Mouse (Mus musculus): ENCODE measurements around the gene Srsf4.
A peak's percentile ranks its signal among the peaks of the same experiment; 100 is the strongest.

The Srsf4 gene

GRCm38 (mm10) chr4:131872672-131873292 lies 635 bp upstream of the Srsf4 start:
- no peak for DNase-seq (ENCODE audit: low read depth, low spot score)

DNA sequence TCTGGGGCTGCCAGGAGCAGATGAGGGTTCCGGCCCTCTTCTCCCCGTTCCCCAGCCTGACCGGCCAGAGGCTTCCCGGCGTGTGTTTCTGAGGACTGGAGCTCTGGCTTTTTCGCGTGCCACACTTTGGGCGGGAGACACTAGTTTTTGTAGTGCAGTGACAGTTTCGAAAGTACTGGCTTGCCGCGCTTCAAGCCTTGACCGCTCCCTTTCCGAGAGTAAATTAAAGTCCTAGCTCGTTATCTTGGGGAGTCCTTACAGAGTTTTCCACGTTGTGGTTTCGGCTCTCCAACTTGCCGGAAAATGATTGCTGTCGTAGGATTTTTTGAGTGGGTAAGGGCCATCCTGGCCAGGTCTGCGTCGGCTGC lies 736 bp downstream of the Srsf4 start:
- no peak for DNase-seq (ENCODE audit: low read depth, low spot score)

- peak; percentile 28 for DNase-seq (ENCODE audit: low read depth, low spot score)
These were observed 1.1 kb downstream of the Srsf4 start for GRCm38 (mm10) chr4:131874567-131874966.

GRCm38 (mm10) chr4:131875242-131875641 lies 1.8 kb downstream of the Srsf4 start:
- no peak for DNase-seq (ENCODE audit: low read depth, low spot score)

- DNase-seq (ENCODE audit: low read depth, low spot score): no peak
These were observed 3.4 kb downstream of the Srsf4 start for GRCm38 (mm10) chr4:131876836-131877235.

GRCm38 (mm10) chr4:131879692-131880091 lies 6.3 kb downstream of the Srsf4 start:
- DNase-seq (ENCODE audit: low read depth, low spot score): no peak

DNA sequence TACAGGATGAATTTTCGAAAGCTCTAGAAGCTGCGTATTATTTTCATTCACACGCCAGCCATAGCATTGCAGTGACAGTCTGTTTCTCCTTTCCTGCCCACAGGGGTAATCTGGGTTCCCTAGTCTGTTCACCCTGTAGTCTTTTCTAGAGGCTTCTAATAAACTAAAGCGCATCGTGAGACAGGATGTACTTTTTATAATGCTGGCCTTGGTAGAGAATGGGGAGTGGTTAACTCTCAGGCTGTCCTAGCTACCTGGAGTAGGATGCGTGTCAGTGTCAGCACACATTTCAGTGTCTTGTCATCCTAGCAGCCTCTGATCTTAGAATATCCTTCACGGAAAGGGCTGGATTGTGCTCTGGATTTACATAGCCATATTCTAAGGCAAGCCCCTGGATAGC lies 7.9 kb downstream of the Srsf4 start:
- DNase-seq (ENCODE audit: low read depth, low spot score): no peak

DNA sequence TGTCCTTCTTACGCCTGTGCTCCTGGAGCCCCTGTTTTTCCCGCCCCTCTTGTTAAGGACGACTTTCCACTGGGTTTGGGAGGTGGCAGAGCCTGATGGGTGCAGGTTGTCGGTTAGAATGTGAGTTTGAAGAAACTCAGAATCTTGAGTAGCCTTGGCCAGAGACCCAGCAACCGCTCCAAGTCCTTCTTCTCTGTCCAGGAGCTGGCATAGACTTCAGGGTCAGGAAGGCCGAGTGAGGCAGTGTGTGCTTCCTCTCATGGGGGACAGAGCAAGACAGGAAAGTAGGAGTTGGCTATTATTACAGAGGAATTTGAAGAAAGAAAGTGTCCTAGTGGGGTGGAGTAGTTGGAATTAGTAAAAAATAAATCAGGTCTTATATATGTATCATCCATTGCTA lies 10.2 kb downstream of the Srsf4 start:
- DNase-seq (ENCODE audit: low read depth, low spot score): no peak

GRCm38 (mm10) chr4:131885376-131885775 lies 12.0 kb downstream of the Srsf4 start:
- no peak for DNase-seq (ENCODE audit: low read depth, low spot score)

DNA sequence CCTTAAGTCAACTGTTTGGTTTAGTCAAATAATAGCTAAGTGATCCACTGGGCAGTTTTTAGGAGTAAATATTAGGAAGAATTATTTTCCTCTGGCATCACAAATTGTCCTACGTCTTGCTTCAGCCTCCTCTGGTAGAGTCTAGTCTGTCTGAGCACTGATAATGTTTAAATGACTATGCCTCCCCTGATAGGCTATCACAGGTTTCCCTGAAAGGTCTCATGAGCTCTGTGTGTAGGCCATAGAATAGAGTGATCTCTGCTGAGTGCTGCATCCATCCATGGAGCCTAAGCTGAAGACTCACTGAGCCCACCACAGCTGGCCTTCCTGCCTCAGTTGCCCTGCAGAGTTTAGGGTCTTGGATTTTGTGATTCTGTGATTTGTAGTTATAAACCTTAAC lies 15.1 kb downstream of the Srsf4 start:
- no peak for DNase-seq (ENCODE audit: low read depth, low spot score)

DNA sequence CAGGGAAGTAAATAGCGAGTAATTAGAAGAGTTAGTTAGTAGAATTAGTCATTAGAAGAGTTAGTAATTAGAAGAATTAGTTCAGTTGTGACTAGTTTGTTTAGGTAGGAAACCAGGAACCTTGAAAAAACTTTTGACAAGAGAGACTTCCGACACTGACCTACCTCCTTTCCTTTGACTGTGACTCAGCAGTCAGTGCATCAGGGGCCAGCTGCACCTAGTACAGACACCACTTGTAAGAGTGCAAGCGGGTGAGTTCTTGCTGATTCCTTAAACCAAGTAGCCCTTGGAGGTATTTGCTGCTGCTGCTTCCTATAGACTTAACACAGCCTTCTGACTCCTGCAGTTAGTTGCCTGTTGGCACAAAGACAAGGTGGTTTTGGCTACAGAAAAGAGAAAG lies 17.3 kb downstream of the Srsf4 start:
- DNase-seq (ENCODE audit: low read depth, low spot score): no peak

GRCm38 (mm10) chr4:131897109-131897508 lies 23.7 kb downstream of the Srsf4 start:
- DNase-seq (ENCODE audit: low read depth, low spot score): no peak

- no peak for DNase-seq (ENCODE audit: low read depth, low spot score)
These were observed 24.4 kb downstream of the Srsf4 start for GRCm38 (mm10) chr4:131897787-131898186.

DNA sequence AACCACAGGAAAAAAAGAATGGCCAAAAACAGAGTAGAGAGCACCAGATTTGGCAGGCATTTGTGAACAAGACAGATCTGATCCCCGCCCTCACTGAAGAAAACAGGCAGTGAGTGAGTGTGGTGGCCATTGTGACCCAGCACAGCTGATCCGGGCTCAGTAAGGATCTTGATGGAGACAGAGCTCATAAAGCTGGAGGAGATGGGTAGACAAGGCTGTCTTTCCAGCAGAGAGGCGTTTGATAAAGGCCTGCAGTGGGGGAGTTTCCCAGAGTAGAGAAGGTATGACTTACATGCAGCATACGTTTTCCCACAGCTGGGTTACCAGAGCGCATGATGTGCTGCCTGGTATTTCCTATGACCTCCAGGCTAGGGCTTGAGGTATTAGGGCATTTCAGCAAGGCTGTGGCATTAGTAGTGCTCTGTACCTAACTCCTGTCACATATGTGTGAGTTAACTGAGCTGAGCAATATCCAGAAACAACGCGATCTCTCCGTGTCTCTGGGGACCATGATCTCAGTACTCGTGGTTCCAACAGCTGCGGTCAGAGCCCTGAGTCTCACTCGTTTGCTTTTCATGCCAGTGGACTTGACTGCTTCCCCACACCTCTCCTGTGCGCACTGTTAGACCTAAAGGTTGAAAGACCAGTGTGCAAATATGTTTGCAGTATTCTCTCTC lies 25.2 kb downstream of the Srsf4 start:
- DNase-seq (ENCODE audit: low read depth, low spot score): no peak

- DNase-seq (ENCODE audit: low read depth, low spot score): peak; percentile 59
These were observed 25.8 kb downstream of the Srsf4 start for GRCm38 (mm10) chr4:131899180-131899554.

- no peak for DNase-seq (ENCODE audit: low read depth, low spot score)
These were observed 27.7 kb downstream of the Srsf4 start for GRCm38 (mm10) chr4:131901090-131901489.

DNA sequence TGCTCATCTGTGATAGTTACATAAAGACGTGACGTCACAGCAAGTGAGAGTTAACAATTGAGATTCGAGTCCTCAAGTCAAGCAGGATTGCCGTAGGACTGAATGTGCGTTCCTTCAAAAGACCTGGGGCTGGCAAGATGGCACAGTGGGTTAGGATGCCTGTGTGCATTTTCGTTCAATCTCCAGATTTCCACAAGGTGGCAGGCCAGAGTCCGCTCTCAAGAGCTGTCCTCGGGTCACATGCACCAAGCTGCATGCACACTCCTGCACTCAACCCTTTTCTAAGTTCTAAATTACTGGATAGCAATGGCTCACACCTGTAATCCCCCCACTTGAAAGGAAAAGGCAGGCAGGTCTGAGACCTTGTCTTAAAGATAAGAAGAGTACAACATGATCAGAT lies 31.1 kb downstream of the Srsf4 start:
- peak; percentile 70 for DNase-seq (ENCODE audit: low read depth, low spot score)

- DNase-seq (ENCODE audit: low read depth, low spot score): no peak
These were observed 33.0 kb downstream of the Srsf4 start for GRCm38 (mm10) chr4:131906423-131906822.

- no peak for DNase-seq (ENCODE audit: low read depth, low spot score)
These were observed 34.5 kb downstream of the Srsf4 start for GRCm38 (mm10) chr4:131907912-131908311.

- DNase-seq (ENCODE audit: low read depth, low spot score): no peak
These were observed 37.0 kb downstream of the Srsf4 start for GRCm38 (mm10) chr4:131910237-131910994.

- peak; percentile 68 for DNase-seq (ENCODE audit: low read depth, low spot score)
These were observed 38.1 kb downstream of the Srsf4 start for GRCm38 (mm10) chr4:131911521-131911920.

DNA sequence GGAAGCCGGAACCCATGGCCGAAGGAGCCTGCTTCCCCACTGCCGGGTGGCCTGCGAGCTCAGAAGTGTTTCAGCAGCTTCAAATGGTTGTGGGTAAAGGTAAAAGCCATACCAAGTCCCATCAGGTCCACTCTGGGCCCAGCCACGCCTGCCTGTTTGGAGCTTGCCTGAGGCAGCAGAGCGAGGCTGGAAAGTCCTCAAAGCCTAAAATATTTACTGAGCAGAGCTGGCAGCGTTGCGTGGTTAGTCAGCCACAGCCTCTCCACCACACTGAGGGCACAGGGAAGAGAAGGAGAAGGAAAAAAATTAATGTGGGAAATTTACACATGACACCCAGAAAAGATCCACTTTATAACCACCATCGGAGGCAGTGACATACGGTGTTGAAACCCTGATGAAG lies 40.1 kb downstream of the Srsf4 start:
- DNase-seq (ENCODE audit: low read depth, low spot score): peak; percentile 54

DNA sequence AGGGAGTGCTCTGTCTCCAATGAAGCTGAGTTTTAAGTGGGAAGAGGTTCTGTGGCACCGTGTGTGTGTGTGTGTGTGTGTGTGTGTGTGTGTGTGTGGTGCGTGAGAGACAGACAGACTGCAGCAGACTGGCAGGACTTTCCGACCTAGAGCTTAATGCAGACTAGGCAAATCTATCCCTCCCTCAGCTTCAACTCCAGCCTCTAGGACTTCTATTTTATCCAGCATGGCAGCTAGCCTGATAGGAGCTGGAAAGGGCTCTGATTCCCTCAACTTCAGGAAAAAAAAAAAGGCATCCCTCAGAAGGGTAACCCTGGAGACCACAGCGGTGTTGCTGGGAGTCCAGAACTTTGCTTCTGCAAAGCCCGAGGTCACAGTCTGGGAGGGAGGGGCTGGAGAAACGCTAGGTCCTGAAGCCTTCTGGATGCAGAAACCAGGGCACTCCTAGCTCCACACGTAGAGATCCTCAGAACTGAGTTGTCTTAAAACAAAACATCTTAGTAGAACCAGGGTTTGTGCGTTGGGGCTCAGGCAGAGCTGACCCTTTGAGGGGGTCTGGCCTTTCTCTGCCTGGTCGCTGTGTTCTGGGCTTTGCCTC lies 40.7 kb downstream of the Srsf4 start:
- DNase-seq (ENCODE audit: low read depth, low spot score): no peak

All from brain, adult 2 months (tissue).